Mouse (Mus musculus): ENCODE data around the gene Fam206a.
A peak's percentile ranks its signal among the peaks of the same experiment; 100 is the strongest.

Fam206a gene

DNA sequence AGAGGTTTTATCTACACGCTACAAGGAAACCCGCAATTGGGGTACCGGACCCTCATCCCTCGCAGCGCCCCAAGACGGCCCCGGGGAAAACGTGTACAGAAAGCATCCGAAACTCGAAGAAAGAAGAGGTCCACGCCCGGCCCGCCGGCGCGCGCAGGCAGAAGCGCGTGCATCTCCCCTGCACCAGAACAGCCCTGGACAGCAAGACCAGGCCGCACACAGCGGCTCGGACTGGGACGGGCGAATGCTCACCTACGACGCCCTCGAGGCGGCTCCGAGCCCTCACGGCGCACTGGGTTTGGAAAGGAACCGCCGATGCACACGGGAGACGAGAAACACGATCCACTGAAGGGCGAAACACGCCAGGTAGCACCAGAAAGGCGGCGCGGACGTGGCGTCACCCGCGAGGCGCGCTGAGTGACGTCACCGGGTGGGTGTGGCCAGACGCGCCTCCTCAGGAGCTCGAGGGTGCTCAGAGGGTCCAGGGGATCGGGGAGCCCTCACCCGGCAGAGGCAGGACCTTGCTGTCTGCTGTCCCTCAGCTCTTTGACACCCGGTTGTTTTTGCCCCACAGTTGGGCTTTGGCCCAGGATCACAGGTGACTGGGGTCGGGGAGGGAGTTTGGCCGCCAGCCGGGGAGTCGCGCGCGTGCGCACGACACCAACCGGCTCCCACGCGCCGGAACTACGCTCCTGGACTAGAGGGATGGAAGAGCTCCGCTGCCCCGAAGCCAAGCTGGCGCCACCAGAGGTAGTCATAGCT is at the start of gene Fam206a, which contains the start of gene Elp1:
Gene Fam206a, plus strand, starts transcription at position 439 of the 762 bp plus-strand sequence.
Gene Elp1, minus strand, starts transcription at position 425 of the 762 bp plus-strand sequence.
- DNase-seq, result peak; percentile 96

DNA sequence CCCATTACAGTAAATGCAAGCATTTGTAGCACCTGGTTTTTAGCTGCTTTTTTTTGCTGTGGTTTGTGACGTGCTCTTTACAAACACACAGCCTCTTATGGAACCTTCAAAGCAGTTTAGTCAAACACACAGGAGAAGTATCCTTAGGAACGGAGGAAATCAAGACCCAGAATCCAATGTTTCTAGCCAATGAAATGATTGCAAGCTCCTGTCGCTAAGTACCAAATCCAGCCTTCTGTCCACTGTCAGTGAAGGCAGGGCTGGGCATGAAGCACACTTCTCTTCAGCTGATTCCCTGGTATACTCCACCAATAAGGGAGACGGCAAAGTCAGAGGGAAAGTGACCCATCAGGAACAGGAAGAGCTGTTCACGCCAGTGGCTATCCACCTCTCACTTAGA is 46.1 kb upstream of the Fam206a start:
- no peak for DNase-seq

DNA sequence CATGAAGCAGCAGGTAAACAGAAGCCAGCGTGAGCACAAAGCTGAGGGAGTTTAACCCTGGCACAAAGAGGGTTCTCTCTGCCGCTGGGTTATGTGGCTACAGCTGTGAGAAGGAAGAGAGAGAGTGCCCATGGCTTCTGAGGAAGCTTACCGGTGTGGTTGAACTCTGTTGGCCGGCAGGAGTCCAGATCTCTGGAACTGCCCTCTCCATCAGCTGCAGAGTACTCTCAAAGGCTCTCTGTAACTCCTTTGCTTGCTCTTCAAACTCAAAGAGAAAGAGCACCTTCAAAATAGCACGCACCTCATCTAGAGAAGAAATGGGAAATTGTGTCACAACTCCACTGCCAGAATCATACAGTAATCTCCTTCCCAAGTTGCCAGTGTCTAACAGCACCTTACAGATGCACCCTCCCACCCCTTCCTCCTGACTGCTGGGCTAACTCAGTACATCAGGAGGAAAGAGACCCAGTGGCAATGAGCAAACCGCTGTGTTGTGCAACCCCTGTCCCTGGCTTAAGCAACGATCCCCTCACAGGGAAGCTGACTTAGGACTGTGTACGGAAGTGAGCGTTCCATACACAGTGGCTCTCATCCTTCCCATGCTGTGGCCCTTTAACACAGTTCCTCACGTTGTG is 45.1 kb upstream of the Fam206a start:
- DNase-seq, result no peak

DNA sequence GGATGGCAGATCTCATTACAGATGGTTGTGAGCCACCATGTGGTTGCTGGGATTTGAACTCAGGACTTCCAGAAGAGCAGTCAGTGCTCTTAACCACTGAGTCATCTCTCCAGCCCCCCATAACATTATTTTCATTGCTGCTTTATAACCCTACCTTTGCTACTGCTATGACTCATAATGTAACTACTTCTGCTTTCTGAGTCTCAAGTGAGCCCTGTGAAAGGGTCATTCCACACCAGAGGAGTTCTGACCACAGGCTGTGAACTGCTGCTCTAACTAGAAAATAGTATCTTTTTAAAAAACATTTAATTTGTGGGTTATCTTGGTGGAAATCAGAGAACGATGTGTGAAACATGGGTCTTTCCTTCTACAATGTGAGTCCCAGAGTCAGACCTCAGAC is 44.5 kb upstream of the Fam206a start:
- no peak for DNase-seq

DNA sequence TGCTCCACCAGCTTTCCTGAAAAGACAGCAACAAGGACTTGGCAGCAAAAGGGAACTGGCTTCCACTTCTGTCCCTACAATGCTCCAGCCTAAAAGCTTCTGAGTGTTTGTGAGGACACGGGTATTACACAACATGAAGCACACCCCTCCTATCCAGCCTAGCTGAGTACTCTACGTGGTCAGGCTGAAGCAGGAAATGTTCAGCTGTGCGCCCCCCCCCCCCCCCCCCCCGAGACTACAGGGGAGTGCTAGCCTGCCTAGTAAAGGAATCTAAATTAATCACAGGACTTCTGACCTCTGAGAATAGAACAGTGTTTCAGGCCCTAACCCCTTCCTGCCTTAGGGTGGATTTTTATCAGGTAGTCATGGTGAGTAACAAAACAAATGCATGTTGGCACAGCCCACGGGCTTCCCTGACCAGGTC is 34.3 kb upstream of the Fam206a start:
- peak; percentile 8 for DNase-seq

DNA sequence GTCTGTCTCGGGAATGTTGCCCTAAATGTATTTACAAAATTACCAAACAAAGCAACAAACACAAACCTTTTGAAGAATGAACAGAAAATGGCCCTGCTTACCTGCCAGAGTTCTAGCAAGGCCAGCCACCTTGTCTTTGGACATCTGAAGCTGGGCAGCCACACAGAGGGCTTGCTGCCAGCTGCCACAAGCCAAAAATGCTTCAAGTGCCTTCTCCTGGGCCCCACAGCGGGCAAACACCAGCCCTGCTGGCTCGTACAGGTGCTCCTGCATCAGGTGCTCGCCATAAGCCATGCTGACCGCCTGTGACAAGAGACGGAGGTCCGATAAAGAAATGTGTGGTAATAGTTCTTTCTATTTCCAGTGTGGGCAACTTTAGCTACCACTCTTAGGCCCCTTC is 33.2 kb upstream of the Fam206a start:
- peak; percentile 30 for DNase-seq

DNA sequence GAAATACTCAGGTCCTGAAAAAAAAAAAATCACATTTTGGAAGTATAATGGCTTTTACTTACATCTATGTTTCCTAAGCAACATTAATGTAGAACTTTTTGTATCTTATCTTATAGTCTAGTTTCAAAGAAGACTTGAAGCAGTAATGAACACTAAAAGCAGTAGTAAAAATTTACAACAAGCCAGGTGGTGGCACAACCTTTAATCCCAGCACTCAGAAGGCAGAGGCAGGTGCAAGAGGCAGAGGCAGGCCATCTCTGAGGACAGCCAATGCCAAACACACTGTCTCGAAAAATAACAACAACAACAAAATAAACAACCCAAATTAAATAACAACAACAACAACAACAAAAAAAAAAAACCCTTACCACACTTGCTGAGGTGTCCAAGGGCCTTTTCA is 31.1 kb upstream of the Fam206a start:
- DNase-seq, result no peak

DNA sequence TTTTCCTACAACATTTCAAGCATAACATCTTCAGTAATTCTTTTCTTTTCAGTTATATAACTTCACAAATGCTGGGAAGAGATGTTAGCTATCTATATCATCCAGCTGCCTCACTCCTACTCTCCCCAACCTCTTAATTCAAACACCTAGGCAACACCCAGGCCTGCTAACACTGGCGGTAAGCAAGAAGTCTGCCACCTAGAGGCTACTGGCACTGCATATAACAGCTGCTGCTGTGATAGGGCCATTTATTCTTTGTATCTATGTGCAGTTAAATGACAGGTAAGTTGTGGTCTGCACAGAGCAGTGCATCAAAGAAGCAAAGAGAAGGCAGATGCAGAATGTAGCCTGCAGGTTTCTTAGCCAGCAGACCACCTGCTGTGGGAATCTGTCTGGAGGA is 10.8 kb upstream of the Fam206a start:
- DNase-seq, result peak; percentile 12

DNA sequence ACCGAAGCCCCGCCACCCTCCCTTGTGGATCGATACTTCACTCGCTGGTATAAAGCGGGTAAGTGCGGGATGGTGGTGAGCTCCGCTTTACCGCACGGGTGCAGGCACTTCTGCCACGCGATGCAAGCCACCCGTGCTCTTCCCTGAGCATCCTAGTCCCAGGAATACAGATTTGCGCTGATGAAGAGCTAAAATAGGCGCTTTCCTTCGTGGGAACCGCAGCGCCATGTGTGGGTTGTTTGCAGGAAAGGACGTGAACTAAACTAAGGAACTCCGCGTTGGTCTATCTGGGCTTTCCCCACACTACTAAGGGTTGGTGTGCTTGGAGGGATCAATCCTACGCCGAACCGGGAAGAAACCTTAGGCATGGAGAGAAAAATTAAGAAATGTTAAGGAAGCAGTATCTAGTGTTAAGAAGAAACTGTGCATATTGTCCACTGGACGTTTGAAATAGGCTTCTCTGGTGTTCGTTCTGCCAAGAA is 565 bp downstream of the Fam206a start:
- DNase-seq, result no peak

DNA sequence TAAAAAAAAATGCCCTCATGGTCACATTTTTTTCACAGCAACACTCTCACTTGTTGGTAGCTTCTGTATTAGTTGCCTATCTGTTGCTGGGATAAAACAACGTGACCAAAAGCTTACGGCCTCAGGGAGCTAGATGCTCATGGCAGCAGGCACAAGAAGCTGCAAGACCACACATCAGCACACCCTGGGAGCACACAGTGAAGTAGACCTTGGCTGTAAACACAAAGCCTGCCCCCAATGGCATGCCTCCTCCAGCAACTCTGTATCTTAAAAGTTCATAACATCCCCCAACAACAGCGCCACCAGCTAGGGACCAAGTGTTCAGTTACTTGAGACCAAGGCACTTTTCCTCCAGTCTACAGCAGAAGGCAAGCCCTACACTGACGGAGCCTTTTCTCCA is 6.9 kb downstream of the Fam206a start:
- DNase-seq, result no peak

DNA sequence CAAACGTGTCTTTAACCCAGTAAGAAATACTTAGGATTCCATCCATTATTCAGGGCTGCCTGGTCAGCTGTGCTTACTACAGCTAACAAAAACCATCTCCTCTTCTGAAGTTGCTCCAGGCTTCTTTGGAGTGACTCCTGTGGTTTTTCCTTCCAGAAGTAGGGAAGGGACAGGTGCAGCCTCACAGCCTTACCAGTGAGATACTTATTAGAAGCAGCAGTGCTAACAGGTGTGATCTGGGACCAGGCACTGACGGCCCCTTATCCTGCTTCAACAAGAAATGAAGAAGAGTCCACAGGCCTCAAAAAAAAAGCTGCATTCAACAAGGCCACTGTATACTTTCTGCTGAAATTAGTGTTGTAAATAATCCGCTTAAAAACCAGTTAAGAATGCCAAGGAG is 9.5 kb downstream of the Fam206a start:
- DNase-seq, result no peak

DNA sequence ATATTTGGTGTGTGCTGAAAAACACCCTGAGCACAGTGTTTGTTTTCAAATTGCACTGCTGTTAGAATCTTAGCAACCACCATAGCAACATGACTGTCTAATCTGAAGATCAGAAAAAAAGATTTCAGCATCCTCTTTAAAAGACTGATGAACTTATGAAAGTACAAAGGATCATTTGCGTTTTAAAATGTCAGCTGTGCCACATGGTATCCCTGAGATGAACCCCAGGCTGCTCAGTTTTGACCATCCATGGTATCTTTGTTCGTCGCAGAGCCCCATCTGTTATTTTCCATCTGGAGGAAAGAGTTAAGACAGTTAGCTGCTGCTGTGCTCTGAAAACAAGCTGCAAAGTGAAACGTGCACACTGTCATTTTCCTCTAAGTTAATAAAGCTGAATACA is 10.0 kb downstream of the Fam206a start:
- no peak for DNase-seq

DNA sequence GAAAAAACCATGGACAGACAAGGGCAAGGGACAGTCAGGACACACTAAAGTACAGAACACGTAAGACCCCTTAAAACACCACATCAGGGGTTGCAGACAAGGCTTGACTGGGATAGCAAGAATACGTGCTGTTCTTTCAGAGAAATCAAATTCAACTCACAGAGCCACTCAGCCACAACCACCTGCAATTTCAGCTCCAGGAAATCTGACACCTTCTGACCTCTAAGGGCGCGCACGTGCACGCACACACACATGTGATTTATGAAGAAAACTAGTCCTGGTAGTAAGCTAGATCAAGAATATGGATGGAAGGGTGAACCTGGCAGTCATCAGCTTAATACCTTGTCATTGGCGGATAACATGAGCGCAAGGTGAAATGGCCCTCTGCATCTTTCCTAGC is 13.0 kb downstream of the Fam206a start:
- no peak for DNase-seq

DNA sequence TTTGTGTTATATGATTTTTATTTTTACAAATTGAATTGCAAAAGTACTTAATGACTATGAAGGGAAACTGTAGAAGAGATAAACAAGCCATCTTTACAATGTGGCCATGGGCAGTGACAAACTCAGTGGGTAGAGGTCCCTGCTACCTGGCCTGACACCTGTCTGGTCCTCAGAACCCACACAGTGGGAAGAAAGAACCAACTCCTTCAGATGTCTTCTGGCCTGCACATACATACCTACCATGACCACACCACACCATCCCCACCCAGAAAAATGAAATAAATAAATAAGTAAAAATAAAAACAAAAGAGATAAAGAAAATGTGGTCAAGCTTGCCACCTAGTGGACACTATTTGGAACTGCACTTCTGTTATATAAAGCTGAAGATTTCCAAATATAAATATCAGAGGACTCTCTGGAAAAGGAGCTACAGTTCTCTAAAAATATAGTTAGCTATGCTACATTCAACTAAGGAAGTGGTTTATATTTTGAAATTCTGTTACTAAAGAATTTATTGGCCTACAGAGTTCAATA is 17.9 kb downstream of the Fam206a start:
- peak; percentile 37 for DNase-seq

DNA sequence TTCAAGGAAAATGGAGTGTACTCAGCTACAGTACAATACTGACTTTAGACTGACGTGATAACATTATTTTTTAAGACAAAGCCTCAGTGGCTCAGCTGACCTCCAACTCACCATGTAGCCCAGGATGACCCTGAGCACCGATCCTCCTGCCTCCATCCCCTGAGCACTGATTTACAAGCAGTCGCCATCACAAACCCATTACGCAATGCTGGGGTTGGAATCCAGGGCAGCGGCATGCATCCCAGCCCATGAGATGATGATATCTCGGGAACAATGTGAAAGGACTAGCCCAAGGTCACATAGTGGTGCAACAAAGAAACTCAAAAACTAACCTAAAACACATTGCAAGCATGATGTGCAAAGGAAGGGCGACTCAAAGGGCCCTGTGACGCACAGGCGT is 22.1 kb downstream of the Fam206a start:
- DNase-seq, result no peak

DNA sequence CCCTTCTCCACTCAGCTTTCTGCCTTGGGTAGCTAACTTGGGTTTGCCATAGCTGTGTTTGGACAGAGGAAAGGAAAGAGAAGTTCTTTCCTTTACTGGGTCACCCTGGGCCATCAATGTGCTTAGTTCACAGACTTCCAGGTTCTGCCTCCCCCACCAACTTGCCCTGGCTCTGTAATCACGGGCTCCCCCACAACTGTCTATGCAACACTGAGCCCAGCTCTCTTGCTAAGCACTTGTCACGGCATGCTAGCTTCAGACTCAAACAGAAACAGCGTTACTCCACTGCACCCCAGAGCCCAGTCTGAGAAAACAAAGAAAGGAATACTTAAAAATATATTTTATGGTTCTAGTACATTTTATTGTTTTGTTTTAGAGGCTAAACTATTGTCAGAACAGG is 26.8 kb downstream of the Fam206a start:
- DNase-seq, result no peak

DNA sequence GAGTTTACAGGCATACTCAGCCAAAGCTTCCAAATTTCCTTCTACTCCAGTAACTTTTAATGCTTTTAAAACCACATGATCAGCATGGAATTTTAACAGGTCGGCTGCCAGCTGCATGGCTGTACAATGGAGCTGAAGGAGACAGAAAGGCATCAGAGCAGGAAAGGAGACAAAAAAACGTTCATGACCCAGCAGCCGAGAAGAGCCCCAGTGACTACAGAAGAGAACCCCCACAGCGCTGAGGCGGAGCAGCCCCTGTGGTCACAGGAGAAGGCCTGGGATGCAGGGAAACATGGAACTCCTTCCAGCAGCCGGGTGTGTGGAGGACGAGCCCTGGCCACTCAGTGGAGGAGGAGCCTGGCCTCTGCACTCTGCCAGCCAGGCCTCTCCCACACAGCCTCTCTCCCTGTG is 27.4 kb downstream of the Fam206a start:
- DNase-seq, result peak; percentile 58

DNA sequence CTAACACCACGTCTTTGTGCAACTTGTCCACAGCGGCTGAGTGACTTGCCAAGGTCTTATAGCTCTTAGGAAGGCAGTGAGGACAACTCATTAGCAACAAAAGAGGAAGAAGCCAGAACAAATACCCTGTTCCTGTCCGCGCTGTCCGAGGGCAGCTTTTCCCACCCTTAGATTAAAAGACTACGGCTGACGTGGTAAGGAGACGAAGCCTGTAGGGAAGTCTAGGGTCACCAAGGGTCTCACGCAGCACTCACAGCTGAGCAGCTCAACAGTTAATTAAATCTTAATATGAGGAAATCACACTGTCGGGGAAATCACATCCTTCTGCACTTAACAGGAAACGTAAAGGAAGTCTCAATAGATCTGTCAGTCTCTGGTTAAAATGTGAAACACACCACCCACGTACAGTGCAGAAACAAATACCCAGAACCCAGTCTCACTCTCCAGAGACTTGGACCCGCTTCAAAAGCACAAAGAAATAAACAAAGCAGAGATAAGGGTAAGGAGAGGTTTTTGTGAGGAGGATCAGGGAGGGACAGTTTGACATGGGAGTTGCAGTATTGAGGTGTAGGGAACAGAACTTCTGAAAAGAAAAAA is 29.0 kb downstream of the Fam206a start:
- DNase-seq, result no peak

DNA sequence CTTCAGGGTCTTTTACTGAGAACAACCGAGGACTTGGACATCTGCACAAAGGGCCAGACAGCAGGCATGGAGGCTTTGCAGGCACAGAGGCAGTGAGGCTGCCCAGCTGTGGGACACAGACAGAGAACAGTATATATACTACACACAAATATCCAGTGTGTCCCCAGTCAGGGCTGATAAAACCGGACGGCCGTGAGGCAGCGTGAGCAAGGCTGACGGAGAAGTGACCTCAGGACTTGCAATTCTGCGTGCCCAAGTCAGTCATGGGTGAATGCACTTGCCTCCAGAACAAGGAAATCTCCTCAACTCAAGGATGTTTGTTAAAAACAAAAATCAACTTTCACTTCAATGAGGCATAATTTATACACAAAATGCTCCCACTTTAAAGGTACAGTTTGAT is 29.9 kb downstream of the Fam206a start:
- peak; percentile 41 for DNase-seq

DNA sequence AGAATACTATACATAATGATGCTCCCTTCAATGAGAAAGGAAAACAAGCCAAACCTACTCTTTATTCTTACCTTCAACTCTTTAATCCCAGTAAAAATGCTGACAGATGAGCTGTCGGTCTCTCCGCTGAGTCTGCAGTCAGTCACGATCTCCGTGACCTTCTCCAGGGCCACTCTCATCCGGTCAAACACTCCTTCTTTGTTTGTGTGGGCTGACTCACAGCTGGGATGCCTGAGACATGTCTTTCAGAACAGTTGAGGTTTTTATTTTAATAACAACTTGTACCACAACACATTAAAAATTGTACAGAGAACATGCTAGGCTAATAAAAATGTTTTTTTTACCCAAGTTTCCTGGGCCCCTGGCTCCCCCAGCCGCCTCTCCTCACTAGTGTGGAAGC is 35.5 kb downstream of the Fam206a start:
- DNase-seq, result no peak

DNA sequence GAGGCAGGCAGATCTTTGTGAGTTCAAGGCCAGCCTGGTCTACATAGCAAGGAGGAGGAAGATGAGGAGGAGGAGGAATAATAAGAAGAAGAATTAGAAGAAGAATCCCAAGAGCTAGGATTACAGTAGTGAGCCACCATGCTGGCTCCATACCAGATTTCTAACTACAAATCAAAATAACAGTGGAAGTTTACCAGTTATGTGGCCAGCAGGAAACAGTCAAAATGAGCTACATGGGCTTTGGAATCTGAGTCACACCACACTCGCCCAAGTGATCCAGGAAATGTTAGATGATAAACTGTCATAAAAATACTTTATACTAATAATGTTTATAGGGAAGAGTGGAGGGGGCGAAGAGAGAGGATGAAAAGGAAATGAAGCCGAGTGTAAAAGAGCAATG is 38.2 kb downstream of the Fam206a start:
- DNase-seq, result no peak

DNA sequence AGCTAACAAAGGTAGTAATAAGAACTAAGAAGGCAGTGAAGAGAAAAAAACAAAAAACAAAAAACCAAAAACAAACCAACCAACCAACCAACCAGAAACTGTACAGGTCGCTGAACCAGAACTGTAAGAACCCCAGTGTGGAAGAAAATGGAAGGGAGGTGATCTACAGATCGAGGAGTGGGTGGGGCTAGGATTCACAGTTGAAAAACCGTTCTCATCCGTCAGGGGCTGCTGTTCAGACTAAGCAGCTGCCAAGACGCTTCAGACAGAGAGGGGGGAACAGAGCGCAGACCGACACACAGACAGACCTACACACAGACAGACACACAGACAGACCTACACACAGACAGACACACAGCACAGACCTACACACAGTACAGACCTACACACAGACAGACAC is 40.4 kb downstream of the Fam206a start:
- no peak for DNase-seq

DNA sequence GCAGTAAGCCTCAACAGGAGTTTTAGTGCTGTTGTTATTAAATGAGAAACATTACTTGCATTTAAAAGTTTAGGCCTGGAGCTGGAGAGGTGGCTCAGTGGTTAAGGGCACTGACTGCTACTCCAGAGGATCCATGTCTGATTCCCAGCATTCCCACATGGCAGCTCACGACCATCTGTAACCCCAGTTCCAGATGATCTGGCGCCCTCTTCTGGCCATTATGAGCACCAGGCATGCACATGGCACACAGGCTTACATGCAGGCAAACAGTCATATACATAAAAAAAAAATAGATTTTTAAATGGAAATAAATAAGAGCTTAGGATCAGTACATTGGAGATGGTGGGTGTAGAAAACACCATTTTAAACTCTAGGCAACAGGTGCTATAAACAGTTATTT is 41.8 kb downstream of the Fam206a start:
- DNase-seq, result no peak

DNA sequence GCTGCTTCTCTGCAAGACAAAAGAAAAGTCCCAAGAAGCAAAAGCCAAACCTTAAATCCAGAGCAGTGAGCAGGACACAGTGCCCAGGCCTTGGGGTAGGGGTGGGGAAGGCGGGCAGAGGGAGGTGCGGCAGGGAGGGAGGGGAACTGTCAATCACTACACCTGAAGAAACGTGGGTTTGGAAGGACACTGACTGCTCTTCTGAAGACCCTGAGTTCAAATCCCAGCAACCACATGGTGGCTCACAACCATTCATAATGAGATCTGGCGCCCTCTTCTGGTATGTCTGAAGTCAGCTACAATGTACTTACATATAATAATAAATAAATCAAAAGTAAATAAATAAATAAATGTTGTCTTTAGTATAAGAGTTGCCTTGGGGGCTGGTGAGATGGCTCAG is 42.8 kb downstream of the Fam206a start:
- no peak for DNase-seq

Measured in kidney, adult 9 months (tissue).